ENCODE assay signal across 30 mouse cellular contexts in the genomic region with DNA sequence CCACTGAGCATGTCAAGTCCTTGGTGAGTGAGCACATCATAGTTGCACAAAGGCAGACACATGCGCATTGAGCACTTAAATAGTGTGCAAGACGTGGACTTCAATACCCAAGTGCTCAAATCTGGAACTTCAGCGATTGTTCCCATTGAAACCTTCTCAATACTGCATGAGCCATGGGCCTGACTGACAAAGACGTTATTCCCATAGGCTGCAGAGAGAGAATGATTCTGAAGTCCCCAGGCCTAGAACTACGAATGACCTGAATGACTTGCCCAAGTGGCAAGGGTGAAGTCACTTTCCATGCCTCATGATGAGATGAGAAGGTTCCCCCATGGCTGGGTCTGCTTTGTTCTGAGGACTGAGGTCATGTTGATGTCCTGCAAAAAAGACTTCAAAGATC.
"Had no signal": no experiment of that assay in that cellular context is flagged by ENCODE, and none has a peak within 500 bp of the region (broad histone marks: within the 10 kb centered on the region; RNA-seq: fewer than 3 reads in every experiment).

No protein-coding gene starts in this region.

- DNase-seq: left cerebral cortex, postnatal 4 days; liver; liver, embryonic 13.5 days; liver, postnatal 0 days; lung, adult 18-20 months; lung, adult 2 months; lung, embryonic 14.5 days; lung, postnatal 10 days; lung, postnatal 14 days; lung, postnatal 36 days; lung, postnatal 4 days; midbrain, embryonic 14.5 days had no signal

- H3K4me1 ChIP-seq: limb, embryonic 13.5 days; midbrain, embryonic 10.5 days; midbrain, embryonic 12.5 days; neural tube, embryonic 12.5 days had no signal

- H3K27ac ChIP-seq: limb, embryonic 10.5 days; limb, embryonic 12.5 days; limb, embryonic 13.5 days; limb, embryonic 15.5 days; liver, embryonic 12.5 days; liver, embryonic 13.5 days; liver, embryonic 14.5 days; liver, embryonic 15.5 days; lung, embryonic 15.5 days; macrophage; midbrain, embryonic 10.5 days; midbrain, embryonic 12.5 days; midbrain, embryonic 15.5 days; neural tube, embryonic 12.5 days had no signal

- H3K9me3 ChIP-seq: limb, embryonic 10.5 days; limb, embryonic 12.5 days; limb, embryonic 13.5 days; limb, embryonic 15.5 days; liver, embryonic 12.5 days; liver, embryonic 13.5 days; liver, embryonic 15.5 days; lung, embryonic 15.5 days; midbrain, embryonic 10.5 days; midbrain, embryonic 12.5 days; midbrain, embryonic 15.5 days; neural tube, embryonic 12.5 days had no signal

- H3K27me3 ChIP-seq: limb, embryonic 12.5 days; limb, embryonic 13.5 days; limb, embryonic 15.5 days; liver, embryonic 12.5 days; liver, embryonic 13.5 days; liver, embryonic 15.5 days; lung, embryonic 15.5 days; megakaryocyte, embryonic 14.5 days; midbrain, embryonic 12.5 days; midbrain, embryonic 15.5 days; neural tube, embryonic 12.5 days had no signal

- ATAC-seq: liver, embryonic 12.5 days; liver, postnatal 0 days; lung, postnatal 0 days; midbrain, embryonic 15.5 days; midbrain, embryonic 16.5 days had no signal

- H3K4me2 ChIP-seq: limb, embryonic 12.5 days; limb, embryonic 13.5 days; limb, embryonic 15.5 days; liver, embryonic 11.5 days; liver, embryonic 12.5 days; liver, embryonic 13.5 days; liver, embryonic 15.5 days; lung, embryonic 14.5 days; lung, embryonic 15.5 days; midbrain, embryonic 12.5 days; midbrain, embryonic 15.5 days; neural tube, embryonic 12.5 days had no signal

- H3K4me3 ChIP-seq: limb, embryonic 10.5 days; limb, embryonic 12.5 days; limb, embryonic 13.5 days; limb, embryonic 15.5 days; liver, embryonic 12.5 days; liver, embryonic 13.5 days; liver, embryonic 15.5 days; lung, embryonic 15.5 days; megakaryocyte, embryonic 14.5 days; midbrain, embryonic 10.5 days; midbrain, embryonic 12.5 days; midbrain, embryonic 15.5 days; myocyte; neural tube, embryonic 12.5 days had no signal

- H3K36me3 ChIP-seq: limb, embryonic 10.5 days; limb, embryonic 12.5 days; limb, embryonic 13.5 days; limb, embryonic 15.5 days; liver, embryonic 12.5 days; liver, embryonic 13.5 days; liver, embryonic 15.5 days; lung, embryonic 15.5 days; midbrain, embryonic 10.5 days; midbrain, embryonic 12.5 days; midbrain, embryonic 15.5 days; neural tube, embryonic 12.5 days had no signal

- H3K9ac ChIP-seq: limb, embryonic 12.5 days; limb, embryonic 13.5 days; limb, embryonic 15.5 days; liver, embryonic 12.5 days; liver, embryonic 13.5 days; liver, embryonic 14.5 days; liver, embryonic 15.5 days; liver, postnatal 0 days; lung, embryonic 14.5 days; lung, embryonic 15.5 days; midbrain, embryonic 12.5 days; midbrain, embryonic 15.5 days; neural tube, embryonic 12.5 days had no signal
